Mouse (Mus musculus): ENCODE results near the gene Fam214a. TPM values are rescaled to one million over a fixed set of nuclear protein-coding genes. Genes with fewer than 3 reads are reported as not detected.

Fam214a gene
- polyA plus RNA-seq (2012; fragmentation: generic; extraction: Trizol) = 1 to 10 TPM in 1 of 2 experiments, under 1 TPM in 1; 0.34 to 6.4 TPM

GRCm38 (mm10) chr9:74952756-74953247, at the start of gene Fam214a:
Gene Fam214a (plus strand): TSS chr9:74952884.

DNA sequence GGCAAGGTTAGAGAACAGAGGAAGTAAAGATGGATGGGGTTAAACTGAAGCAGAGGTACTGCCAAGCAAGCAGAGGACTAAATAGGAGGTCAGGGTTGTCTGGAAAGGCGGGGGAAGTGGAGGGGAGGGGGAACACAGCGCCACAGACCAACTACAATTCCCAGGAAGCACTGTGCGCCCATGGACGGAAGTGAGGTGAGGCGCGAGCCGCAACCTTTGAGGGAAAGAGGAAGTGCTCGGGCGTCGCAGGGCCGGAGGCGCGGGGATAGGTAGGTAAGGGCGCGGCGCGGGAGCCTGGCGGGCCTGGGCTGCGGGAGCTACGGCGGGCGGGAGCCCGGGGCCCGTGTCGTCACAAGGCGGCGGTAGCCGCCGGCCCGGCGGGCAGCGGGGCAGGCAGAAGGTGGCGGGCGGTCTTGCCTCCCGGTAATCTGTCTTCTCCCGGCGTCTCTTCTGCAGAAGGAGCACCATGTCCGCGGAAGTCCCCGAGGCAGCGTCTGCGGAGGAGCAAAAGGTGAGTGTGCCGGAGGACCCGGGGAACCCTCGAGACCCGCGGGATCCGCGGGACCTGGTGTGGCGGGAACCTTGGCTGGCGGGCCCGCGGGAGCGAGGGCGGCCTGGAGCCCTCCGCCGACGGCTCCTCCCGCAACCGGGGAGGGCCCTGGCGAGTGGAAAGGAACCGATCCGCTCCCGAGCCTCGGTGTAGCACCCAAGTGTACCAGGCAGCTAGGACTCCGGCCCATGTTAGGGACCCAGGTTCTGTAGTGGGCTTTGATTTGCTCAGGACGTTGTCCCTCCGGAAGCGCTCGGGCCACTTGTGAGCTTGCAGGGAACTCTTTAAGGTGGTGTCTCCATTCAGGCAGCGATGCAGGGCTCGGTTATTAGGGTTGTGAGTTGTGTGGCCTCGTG, 85.0 kb downstream of the Fam214a start, which contains the start of gene Arpp19:
TSS of gene Arpp19 (plus strand) at position 164 of the 906 bp plus-strand sequence.

GRCm38 (mm10) chr9:75070457-75071028, 117.9 kb downstream of the Fam214a start, which contains the start of gene Myo5a:
Gene Myo5a (plus strand): TSS chr9:75071015.

Other genes starting within 250 kb of the Fam214a start
- not detected for gene Onecut1, start 91.0 kb upstream of the Fam214a start, polyA plus RNA-seq (2012; fragmentation: generic; extraction: Trizol)
- gene Arpp19, start 84.7 kb downstream of the Fam214a start, polyA plus RNA-seq (2012; fragmentation: generic; extraction: Trizol) = 100 to 1,000 TPM; 130 to 276 TPM
- 10 to 100 TPM in 1 of 2 experiments, 1 to 10 TPM in 1; 1.1 to 11.1 TPM for gene Myo5a, start 118.1 kb downstream of the Fam214a start, polyA plus RNA-seq (2012; fragmentation: generic; extraction: Trizol)